19 mouse cellular contexts compared by ENCODE assay signal in the genomic region with DNA sequence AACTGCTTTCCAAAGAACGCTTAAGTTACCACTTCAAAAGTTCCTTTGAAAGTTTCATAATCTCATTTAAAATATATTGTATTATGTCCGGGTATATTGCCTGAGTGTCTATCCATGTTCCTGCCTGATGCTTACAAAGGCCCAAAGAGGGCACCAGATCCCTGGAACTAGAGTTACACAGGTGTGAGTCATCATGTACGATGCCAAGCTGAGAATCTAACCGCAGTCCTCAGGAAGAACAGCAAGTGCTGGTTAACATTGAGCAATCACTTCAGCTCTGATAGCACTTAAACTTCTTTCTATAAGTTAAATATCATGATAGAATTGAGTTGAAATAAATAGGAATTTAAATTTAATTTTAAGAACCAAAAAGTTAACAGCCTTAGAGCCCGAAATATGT.
DNase-seq lines count a peak whose midpoint lies in the region; ATAC-seq and TF ChIP-seq lines count a peak whose summit lies in the region.
"Had no signal": no experiment of that assay in that cellular context is flagged by ENCODE, and none has a peak within 500 bp of the region (broad histone marks: within the 10 kb centered on the region; RNA-seq: fewer than 3 reads in every experiment).

No protein-coding gene starts in this region.

- WGBS in liver, postnatal 0 days (ENCODE audit: insufficient replicate concordance): 87% methylated on average over 5 of the region's 5 CpGs
- WGBS in liver, embryonic 12.5 days (ENCODE audit: insufficient replicate concordance): 90% methylated on average over 5 of the region's 5 CpGs
- WGBS in forebrain, embryonic 11.5 days: 90% methylated on average over 5 of the region's 5 CpGs

- H3K4me3 ChIP-seq in liver, postnatal 0 days (ENCODE audit: low read depth, low read length): no peak overlapping the region
- H3K4me3 ChIP-seq in liver, embryonic 12.5 days: no peak overlapping the region
- no peak overlapping the region for H3K4me3 ChIP-seq in forebrain, embryonic 11.5 days (ENCODE audit: low read depth, low read length)
- H3K4me3 ChIP-seq: embryonic facial prominence, embryonic 12.5 days; forebrain, embryonic 12.5 days; heart, embryonic 15.5 days; hindbrain, embryonic 15.5 days; liver, embryonic 15.5 days had no signal

- DNase-seq in gastrocnemius, adult 18-20 months (ENCODE audit: low spot score): peak; percentile 41
- DNase-seq in gastrocnemius, postnatal 4 days (ENCODE audit: low spot score in 2 of 2): no peak
- no peak for DNase-seq in liver, postnatal 0 days
- DNase-seq in brain, adult 2 months (ENCODE audit: low read depth, low spot score): peak; percentile 63
- peak; percentile 33 for DNase-seq in skeletal muscle tissue, adult 2 months (ENCODE audit: low read depth, low spot score)
- no peak for DNase-seq in ovary, postnatal 14 days (ENCODE audit: low spot score)
- no peak for DNase-seq in forebrain, embryonic 11.5 days (ENCODE audit: low spot score)
- DNase-seq: cerebellum, postnatal 36 days; gastrocnemius, postnatal 10 days; layer of hippocampus, postnatal 36 days; left cerebral cortex, postnatal 4 days; right cerebral cortex, adult 18-20 months had no signal

- H3K9ac ChIP-seq in liver, postnatal 0 days (replicated peaks): no peak overlapping the region
- H3K9ac ChIP-seq in liver, embryonic 12.5 days: no peak overlapping the region
- no peak overlapping the region for H3K9ac ChIP-seq in forebrain, embryonic 11.5 days (ENCODE audit: low read length)
- H3K9ac ChIP-seq: embryonic facial prominence, embryonic 12.5 days; forebrain, embryonic 12.5 days; heart, embryonic 15.5 days; hindbrain, embryonic 15.5 days; liver, embryonic 15.5 days had no signal

- no peaks in the 10 kb centered on the region for H3K4me1 ChIP-seq in liver, postnatal 0 days (ENCODE audit: insufficient read depth)
- peaks cover 29% of the 10 kb centered on the region for H3K4me1 ChIP-seq in liver, embryonic 12.5 days
- H3K4me1 ChIP-seq in forebrain, embryonic 11.5 days (replicated peaks; ENCODE audit: control insufficient read depth, insufficient read depth, low read length): no peaks in the 10 kb centered on the region
- H3K4me1 ChIP-seq: embryonic facial prominence, embryonic 12.5 days; forebrain, embryonic 12.5 days; hindbrain, embryonic 15.5 days; liver, embryonic 15.5 days had no signal

- no peaks in the 10 kb centered on the region for H3K9me3 ChIP-seq in liver, postnatal 0 days (ENCODE audit: low read length)
- no peaks in the 10 kb centered on the region for H3K9me3 ChIP-seq in liver, embryonic 12.5 days (replicated peaks)
- H3K9me3 ChIP-seq in forebrain, embryonic 11.5 days (ENCODE audit: control insufficient read depth, low read length): no peaks in the 10 kb centered on the region
- H3K9me3 ChIP-seq: embryonic facial prominence, embryonic 12.5 days; forebrain, embryonic 12.5 days; heart, embryonic 15.5 days; hindbrain, embryonic 15.5 days; liver, embryonic 15.5 days had no signal

- peaks cover 75% of the 10 kb centered on the region for H3K36me3 ChIP-seq in liver, postnatal 0 days (replicated peaks; ENCODE audit: insufficient read depth, low read length)
- H3K36me3 ChIP-seq in liver, embryonic 12.5 days: peaks cover 89% of the 10 kb centered on the region
- H3K36me3 ChIP-seq in forebrain, embryonic 11.5 days (ENCODE audit: control insufficient read depth, insufficient read depth, low read length): no peaks in the 10 kb centered on the region

- H3K27me3 ChIP-seq in liver, postnatal 0 days (ENCODE audit: insufficient read depth, low read length): no peaks in the 10 kb centered on the region
- H3K27me3 ChIP-seq in liver, embryonic 12.5 days (replicated peaks): no peaks in the 10 kb centered on the region
- no peaks in the 10 kb centered on the region for H3K27me3 ChIP-seq in forebrain, embryonic 11.5 days (ENCODE audit: control insufficient read depth, insufficient read depth, low read length)
- H3K27me3 ChIP-seq: embryonic facial prominence, embryonic 12.5 days; forebrain, embryonic 12.5 days; heart, embryonic 15.5 days; hindbrain, embryonic 15.5 days; liver, embryonic 15.5 days had no signal

- TF ChIP-seq CTCF in liver, postnatal 0 days (IDR thresholded peaks at IDR 0.05; ENCODE audit: low read depth): peak; percentile 18; the same call in 1 of the 2 replicates

- no peak for TF ChIP-seq EP300 in liver, postnatal 0 days (IDR thresholded peaks at IDR 0.05; ENCODE audit: low read depth)

- no peak for ATAC-seq in liver, postnatal 0 days
- ATAC-seq in liver, embryonic 12.5 days: no peak
- no peak for ATAC-seq in forebrain, embryonic 11.5 days (replicated peaks; ENCODE audit: low FRiP score)
- ATAC-seq: CD4-positive, CD25-positive, alpha-beta regulatory T cell, adult 4 months had no signal

- H3K4me2 ChIP-seq in liver, postnatal 0 days (ENCODE audit: low read depth, low read length): no peak overlapping the region
- H3K4me2 ChIP-seq in liver, embryonic 12.5 days: no peak overlapping the region
- no peak overlapping the region for H3K4me2 ChIP-seq in forebrain, embryonic 11.5 days (ENCODE audit: low read depth, low read length, severe bottlenecking)
- H3K4me2 ChIP-seq: embryonic facial prominence, embryonic 12.5 days; forebrain, embryonic 12.5 days; heart, embryonic 15.5 days; hindbrain, embryonic 15.5 days; liver, embryonic 15.5 days had no signal

- no peak overlapping the region for H3K27ac ChIP-seq in liver, postnatal 0 days (ENCODE audit: low read depth)
- no peak overlapping the region for H3K27ac ChIP-seq in liver, embryonic 12.5 days
- H3K27ac ChIP-seq in forebrain, embryonic 11.5 days (ENCODE audit: low read depth, low read length): no peak overlapping the region
- H3K27ac ChIP-seq: embryonic facial prominence, embryonic 12.5 days; forebrain, embryonic 12.5 days; heart, embryonic 15.5 days; hindbrain, embryonic 15.5 days; liver, embryonic 15.5 days had no signal

Comparison
In these comparisons a context has a peak if more than half of its experiments do, and no peak if none do; other contexts are left out.
1. DNase-seq: peak in gastrocnemius, adult 18-20 months (single experiment), brain, adult 2 months (single experiment) and skeletal muscle tissue, adult 2 months (single experiment); none in gastrocnemius, postnatal 4 days (0 of 2), liver, postnatal 0 days (single experiment), ovary, postnatal 14 days (single experiment) and forebrain, embryonic 11.5 days (single experiment).